Mouse (Mus musculus) testis, adult 2 months (tissue): ENCODE results near the gene Cbfa2t3. TPM values are rescaled to one million over a fixed set of nuclear protein-coding genes. Genes with fewer than 3 reads are reported as not detected.

Experiments
- H3K27ac ChIP-seq: fragments of 200-500 bp; 2 replicates; pipeline ENCODE4 v1.5.1; 2012; ENCODE audit warnings: low read depth, low read length; ENCODE audit not compliant: control insufficient read depth, insufficient read depth
- H3K27me3 ChIP-seq: fragments of 200-500 bp; 2 replicates; pipeline ENCODE4 v1.6.1; 2012; ENCODE audit warnings: mild to moderate bottlenecking, low read length, moderate library complexity; ENCODE audit not compliant: control insufficient read depth, insufficient read depth
- H3K36me3 ChIP-seq: fragments of 200-500 bp; 2 replicates; pipeline ENCODE4 v1.6.1; 2012; ENCODE audit warnings: mild to moderate bottlenecking, low read length; ENCODE audit not compliant: control insufficient read depth, insufficient read depth
- H3K4me1 ChIP-seq: fragments of 200-500 bp; 2 replicates; pipeline ENCODE4 v1.6.1; 2012; ENCODE audit warnings: low read length; ENCODE audit not compliant: control insufficient read depth, insufficient read depth
- H3K4me3 ChIP-seq: fragments of 200-500 bp; 2 replicates; pipeline ENCODE4 v1.5.1; 2012; ENCODE audit warnings: low read depth, mild to moderate bottlenecking, low read length, moderate library complexity, mixed read lengths; ENCODE audit not compliant: control insufficient read depth
- CTCF ChIP-seq: fragments of 200-500 bp; IDR thresholded peaks from 2 replicates; pipeline ENCODE4 v1.5.1; 2012; ENCODE audit warnings: low read depth, mild to moderate bottlenecking, inconsistent platforms, low read length, moderate library complexity; ENCODE audit not compliant: control insufficient read depth, insufficient read depth, insufficient replicate concordance
- POLR2A ChIP-seq: fragments of 200-500 bp; IDR thresholded peaks from 2 replicates; pipeline ENCODE4 v1.6.1; 2012; ENCODE audit warnings: low read depth, mild to moderate bottlenecking, inconsistent platforms, low read length, moderate library complexity; ENCODE audit not compliant: control insufficient read depth
- polyA plus RNA-seq: library from polyadenylated mRNA; depleted of rRNA; stranded (reverse); fragments of >200 nt; gene quantifications from 2 replicates; pipeline ENCODE4 v1.2.3, GENCODE M21; 2012

Cbfa2t3 gene
- polyA plus RNA-seq, 1 experiment, result 0.59 TPM

- Histone ChIP-seq H3K4me1 (peaks cover 9% of the 10 kb centered on the region), H3K27me3 (no peaks in the 10 kb centered on the region), H3K27ac (peak overlapping the region; percentile 64; the same call in 1 of the 2 replicates), H3K4me3 (peak overlapping the region; percentile 96), H3K36me3 (no peaks in the 10 kb centered on the region)
- TF ChIP-seq CTCF (no peak), POLR2A (no peak)
These were observed 88.2 kb downstream of the Cbfa2t3 start for GRCm38 (mm10) chr8:122610612-122611277.

GRCm38 (mm10) chr8:122610209-122610608 lies 88.7 kb downstream of the Cbfa2t3 start:
- H3K36me3 ChIP-seq, result no peaks in the 10 kb centered on the region
- H3K4me3 ChIP-seq, result no peak overlapping the region
- H3K27ac ChIP-seq, result no peak overlapping the region
- peaks cover 9% of the 10 kb centered on the region for H3K4me1 ChIP-seq
- TF ChIP-seq CTCF (no peak), POLR2A (no peak)
- no peaks in the 10 kb centered on the region for H3K27me3 ChIP-seq

- TF ChIP-seq CTCF (no peak), POLR2A (no peak)
These were observed 92.1 kb downstream of the Cbfa2t3 start for GRCm38 (mm10) chr8:122606810-122607209.

GRCm38 (mm10) chr8:122605367-122605766 lies 93.5 kb downstream of the Cbfa2t3 start:
- TF ChIP-seq POLR2A (no peak), CTCF (no peak)
- no peak overlapping the region for H3K4me3 ChIP-seq
- no peaks in the 10 kb centered on the region for H3K36me3 ChIP-seq
- no peaks in the 10 kb centered on the region for H3K27me3 ChIP-seq
- no peaks in the 10 kb centered on the region; the same call in 1 of the 2 replicates for H3K4me1 ChIP-seq
- H3K27ac ChIP-seq, result no peak overlapping the region

More at GRCm38 (mm10) chr8:122606810-122607209, 92.1 kb downstream of the Cbfa2t3 start:
- no peak overlapping the region for H3K4me3 ChIP-seq
- no peak overlapping the region for H3K27ac ChIP-seq
- peaks cover 5% of the 10 kb centered on the region for H3K4me1 ChIP-seq
- no peaks in the 10 kb centered on the region for H3K36me3 ChIP-seq
- H3K27me3 ChIP-seq, result no peaks in the 10 kb centered on the region

GRCm38 (mm10) chr8:122604640-122605039 lies 94.3 kb downstream of the Cbfa2t3 start:
- no peak overlapping the region for H3K4me3 ChIP-seq
- H3K4me1 ChIP-seq, result no peaks in the 10 kb centered on the region; the same call in 1 of the 2 replicates
- TF ChIP-seq CTCF, result no peak
- TF ChIP-seq POLR2A, result no peak
- H3K27me3 ChIP-seq, result no peaks in the 10 kb centered on the region
- no peaks in the 10 kb centered on the region for H3K36me3 ChIP-seq
- no peak overlapping the region for H3K27ac ChIP-seq

GRCm38 (mm10) chr8:122600666-122601065 lies 98.2 kb downstream of the Cbfa2t3 start:
- H3K4me1 ChIP-seq, result no peaks in the 10 kb centered on the region
- H3K36me3 ChIP-seq, result no peaks in the 10 kb centered on the region
- no peaks in the 10 kb centered on the region for H3K27me3 ChIP-seq
- H3K4me3 ChIP-seq, result no peak overlapping the region
- no peak overlapping the region for H3K27ac ChIP-seq
- TF ChIP-seq CTCF, result no peak
- no peak for TF ChIP-seq POLR2A

- no peaks in the 10 kb centered on the region for H3K36me3 ChIP-seq
- H3K4me3 ChIP-seq, result no peak overlapping the region
- TF ChIP-seq CTCF (no peak), POLR2A (no peak)
- no peak overlapping the region for H3K27ac ChIP-seq
- H3K27me3 ChIP-seq, result no peaks in the 10 kb centered on the region
- H3K4me1 ChIP-seq, result no peaks in the 10 kb centered on the region
These were observed 102.9 kb downstream of the Cbfa2t3 start for GRCm38 (mm10) chr8:122596031-122596430.
